Mouse (Mus musculus): ENCODE results near the gene Mta3.

The Mta3 gene

DNA sequence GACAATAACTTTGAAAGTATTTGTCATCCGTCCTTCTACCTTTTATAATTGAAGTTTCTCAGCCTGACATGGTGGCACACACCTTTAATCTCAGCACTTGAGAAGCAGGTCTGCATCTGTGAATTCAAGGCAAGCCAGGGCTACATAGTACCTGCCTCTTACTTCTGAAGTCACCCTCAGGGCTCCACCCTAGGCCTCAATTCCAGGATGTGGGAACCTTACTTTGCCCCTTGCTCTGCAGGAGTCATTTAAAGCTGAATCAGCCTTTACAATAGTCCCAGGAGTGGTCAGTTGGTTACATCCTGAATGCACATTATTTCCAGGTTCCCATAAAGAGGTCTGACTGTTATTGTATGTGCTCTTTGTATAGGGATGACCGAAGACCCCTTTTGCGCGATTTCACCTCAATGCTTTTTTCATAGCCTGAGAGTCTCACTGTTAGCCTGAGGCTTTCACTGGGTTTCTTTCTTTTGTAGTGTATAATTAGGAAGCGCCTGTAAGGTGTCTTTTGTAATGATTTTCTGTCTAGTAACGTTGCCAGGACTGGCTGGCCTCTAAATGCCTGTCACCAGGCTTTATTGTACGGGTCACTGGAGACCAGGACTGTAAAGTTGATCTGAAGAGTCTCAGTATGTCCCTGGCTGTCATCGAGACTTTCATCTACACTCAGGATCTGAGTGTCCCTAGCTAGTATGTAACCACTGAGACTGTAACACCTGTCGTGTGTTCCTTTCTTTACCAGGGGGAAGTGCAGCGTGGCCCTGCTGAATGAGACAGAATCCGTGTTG is 47.3 kb downstream of the Mta3 start:
- DNase-seq (ENCODE audit: low spot score in 2 of 2) = no peak

DNA sequence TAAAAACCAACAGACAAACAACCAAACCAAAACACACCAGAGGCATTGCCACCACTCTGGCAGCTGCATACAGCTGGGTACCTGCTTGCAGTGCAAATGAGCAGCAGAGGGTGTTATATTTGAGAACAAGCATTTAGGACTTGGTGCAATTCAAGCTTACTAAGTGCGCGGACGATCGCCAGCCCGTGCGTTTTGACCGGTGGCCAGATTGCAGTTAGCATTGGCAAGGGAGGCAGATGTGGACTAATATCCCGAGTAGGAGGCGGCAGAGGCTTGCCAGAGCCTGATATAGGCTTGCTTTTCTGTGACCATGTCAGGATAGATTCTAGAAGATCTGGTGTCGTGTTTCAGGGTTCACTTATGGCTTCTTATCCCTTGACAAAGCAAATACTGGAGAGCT is 52.1 kb downstream of the Mta3 start:
- DNase-seq (ENCODE audit: low spot score in 2 of 2) = no peak

DNA sequence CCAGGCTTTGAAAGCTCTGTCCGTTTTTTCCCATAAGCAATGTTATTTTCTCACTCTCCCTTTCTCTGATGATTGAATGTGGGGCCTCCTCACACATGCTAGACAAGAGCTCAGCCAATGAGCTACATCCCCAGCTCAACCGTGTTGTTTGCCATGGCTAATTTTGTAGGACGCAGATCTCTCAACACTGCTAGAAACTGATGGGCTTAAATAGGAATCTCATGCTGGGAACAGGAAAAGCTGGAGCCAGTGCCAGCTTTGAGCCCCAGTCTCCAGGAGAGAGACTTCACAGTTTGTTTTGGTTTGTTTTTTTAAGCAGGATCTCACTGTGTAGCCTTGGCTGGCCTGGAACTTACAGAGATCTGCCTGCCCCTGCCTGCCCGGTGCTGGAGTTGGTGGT is 53.6 kb downstream of the Mta3 start:
- no peak for DNase-seq (ENCODE audit: low spot score in 2 of 2)

DNA sequence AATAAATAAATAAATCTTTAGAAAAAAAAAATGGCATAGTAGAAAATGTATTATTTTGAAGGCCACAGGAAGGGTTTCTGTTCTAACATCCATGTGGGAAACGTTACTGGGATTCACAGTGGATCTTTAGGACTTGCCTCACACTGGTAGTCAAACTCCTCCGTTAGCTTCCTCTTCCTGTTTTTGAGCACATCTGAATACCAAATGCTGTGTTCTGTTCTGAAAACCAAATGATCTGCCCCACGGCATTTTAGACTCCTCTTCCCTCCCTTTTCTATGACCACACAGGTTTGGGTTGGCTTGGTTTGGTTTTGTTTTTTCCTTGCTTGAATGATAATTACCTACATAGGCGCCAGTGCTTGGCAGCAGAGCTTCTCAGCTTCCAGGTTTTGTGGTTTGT is 58.6 kb downstream of the Mta3 start:
- peak; percentile 40 to 47 for DNase-seq (ENCODE audit: low spot score in 2 of 2)

DNA sequence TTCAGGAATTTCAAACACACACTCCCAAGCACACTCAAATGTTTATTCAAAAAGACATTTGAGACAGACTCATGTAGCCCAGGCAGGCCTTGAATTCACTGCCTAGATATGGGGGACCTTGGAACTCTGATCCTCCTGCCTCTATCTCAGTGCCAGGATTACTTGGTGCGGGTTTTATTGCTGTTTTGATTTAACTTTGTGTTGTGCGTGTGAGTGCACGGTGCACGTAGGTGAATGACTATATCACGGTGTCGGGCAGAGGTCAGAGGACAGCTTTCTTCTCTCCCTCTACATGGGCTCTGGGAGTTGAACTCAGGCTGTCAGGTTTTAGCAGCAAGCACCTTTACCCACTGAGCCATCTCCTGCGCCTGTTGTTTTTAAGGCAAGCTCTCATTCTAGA is 61.1 kb downstream of the Mta3 start:
- DNase-seq (ENCODE audit: low spot score in 2 of 2) = no peak

DNA sequence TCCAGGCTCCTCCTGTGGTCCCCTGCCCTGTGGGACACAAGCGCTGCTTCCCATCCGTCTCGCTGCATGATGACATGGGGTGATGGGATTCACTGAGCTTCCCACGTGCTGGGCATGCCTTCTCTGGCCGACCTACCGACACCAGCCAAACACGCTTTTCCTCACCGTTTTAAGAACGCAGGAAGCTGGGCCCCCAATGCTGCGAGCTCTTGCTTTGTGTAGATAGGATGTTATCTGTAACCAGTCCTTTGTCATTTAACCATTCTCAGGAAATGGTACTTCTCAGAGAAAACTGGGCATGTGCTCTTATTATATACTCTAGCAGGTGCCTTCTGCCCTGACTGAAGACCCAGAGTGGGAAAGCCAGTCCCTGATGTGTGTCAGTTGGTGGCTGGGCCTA is 62.3 kb downstream of the Mta3 start:
- no peak for DNase-seq (ENCODE audit: low spot score in 2 of 2)

DNA sequence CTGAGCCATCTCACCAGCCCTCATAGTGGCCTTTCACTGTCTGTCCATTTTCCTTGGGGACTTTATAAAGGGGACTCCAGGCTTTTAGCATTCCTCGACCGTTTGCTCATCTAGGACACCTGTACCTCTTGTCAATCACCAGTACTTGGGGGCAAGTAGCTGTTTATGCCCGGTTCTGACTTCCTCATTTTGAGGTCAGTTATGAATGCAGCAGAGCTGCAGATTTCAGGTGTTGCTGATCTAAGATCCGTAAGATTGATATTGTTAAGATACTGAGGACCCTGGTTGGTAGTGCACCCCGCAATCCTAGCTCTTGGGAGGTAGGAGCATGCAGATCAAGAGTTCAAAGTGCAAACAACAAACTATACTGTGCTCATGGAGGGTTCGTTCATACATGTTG is 64.4 kb downstream of the Mta3 start:
- DNase-seq (ENCODE audit: low spot score in 2 of 2) = peak; percentile 48 to 57

DNA sequence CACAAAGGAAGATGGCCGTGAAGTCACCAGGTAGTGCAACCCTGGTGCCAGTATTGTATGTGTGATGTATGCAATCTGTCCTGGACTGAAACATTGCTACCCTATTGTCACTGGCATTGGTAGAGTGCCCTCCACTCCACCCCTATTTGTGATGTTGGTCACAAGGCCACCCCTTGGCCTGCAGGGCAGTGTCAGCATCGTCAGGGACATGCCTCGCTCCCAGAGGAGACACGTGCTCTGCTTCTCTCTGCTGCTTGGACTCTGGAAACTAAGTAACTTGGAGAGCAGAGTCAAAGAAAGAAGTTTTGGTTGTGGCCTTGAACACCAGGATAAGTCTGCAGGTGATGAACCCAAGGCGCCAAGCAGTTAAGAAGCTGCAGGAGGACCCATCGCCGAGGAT is 65.0 kb downstream of the Mta3 start:
- DNase-seq (ENCODE audit: low spot score in 2 of 2) = no peak

DNA sequence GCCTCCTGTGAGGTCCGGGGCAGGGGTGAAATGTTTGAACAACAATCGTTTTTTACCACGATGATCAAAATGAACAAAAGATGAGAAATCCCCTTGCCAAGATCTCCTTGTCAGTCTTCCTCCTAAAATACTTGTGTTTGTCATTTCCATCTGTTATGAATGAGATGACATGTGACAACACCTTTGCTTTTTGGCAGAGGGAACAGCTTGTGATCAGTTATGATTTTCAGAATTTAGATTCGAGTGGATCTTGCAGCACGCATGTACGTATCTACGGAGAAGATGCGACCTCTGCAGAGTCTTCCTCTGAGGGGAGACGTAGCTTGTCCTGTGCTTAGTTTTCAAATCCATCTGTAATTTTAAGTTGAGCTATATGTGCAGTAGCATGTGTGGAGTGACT is 66.1 kb downstream of the Mta3 start:
- no peak for DNase-seq (ENCODE audit: low spot score in 2 of 2)

DNA sequence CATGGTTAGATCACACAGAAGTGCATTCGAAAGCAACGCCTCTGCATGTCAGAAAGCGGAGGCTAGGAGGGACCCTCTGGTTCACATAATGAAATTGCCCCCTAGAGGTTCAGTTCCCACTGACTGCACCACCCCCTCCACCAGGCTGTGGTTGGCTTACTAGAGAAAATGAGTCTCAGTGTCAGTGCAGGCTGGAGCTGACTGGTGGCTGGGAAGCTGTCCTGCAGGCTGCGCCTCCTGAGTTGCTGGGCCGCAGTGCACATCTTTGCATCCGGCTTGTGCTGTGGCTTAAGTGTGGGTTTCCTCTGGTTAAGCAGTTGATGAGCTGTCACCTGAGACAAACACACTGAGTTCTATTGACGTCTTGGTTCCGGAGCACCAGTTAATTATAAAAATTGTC is 66.7 kb downstream of the Mta3 start:
- peak; percentile 70 to 75 for DNase-seq (ENCODE audit: low spot score in 2 of 2)

DNA sequence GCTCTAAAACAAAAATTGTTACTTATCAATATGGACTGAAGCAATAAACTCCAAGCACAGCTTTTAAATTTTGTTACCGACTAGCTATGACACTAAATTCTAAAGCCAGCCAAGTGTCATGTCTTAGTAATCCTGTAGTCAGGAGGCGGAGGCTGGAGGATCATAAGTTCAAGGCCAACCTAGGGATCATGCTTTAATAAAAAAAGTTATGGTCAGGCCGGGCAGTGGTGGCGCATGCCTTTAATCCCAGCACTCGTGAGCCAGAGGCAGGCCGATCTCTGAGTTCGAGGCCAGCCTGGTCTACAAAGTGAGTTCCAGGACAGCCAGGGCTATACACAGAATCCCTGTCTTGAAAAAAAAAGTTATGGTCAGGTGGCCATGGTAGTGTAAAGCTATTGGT is 71.0 kb downstream of the Mta3 start:
- no peak for DNase-seq (ENCODE audit: low spot score in 2 of 2)

DNA sequence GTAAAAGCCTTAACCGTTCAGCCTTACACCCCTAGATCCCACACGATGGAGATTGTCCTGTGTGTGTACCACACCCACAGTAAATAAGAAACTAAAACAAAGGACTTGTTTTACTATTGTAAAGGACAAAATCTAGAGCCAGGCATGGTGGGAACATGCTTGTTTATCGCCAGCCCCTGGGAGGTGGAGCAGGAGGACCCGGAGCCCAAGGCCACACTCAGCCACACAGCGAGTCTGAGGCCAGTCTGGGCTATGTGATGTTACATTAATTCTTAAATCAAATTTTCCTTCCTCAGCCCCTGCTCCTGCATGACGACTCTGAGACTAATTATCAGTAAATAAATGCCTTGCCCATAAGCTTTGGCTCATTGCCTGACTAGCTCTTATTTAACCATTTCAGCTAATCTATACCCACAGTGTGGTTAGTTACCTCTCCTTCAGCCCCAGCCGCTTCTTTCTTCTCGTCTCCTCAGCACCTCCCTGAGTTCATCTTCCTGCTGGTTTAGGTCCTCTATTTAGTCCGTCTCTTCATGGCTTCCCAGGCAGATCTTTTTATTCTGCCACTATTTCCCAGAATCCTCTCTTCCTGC is 71.6 kb downstream of the Mta3 start:
- DNase-seq (ENCODE audit: low spot score in 2 of 2) = no peak

DNA sequence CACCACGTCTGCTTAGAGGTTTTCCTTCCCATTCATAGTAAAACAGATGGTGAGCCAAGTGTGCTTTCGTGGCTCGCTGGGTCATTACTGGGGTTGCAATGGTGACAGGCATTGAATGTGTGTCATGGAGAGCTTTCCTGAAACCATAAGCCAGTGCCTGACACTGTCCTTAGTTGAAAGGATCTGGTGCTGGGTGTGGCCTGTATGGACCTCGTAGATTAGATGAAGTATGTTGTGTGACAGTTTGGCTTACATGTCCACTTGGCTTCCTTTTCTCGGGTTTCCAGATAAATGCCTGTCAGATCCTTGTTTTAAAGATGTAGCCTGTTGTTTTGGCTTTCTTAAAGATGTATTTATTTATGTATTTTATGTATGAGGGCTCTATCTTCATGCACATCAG is 74.3 kb downstream of the Mta3 start:
- DNase-seq (ENCODE audit: low spot score in 2 of 2) = no peak

DNA sequence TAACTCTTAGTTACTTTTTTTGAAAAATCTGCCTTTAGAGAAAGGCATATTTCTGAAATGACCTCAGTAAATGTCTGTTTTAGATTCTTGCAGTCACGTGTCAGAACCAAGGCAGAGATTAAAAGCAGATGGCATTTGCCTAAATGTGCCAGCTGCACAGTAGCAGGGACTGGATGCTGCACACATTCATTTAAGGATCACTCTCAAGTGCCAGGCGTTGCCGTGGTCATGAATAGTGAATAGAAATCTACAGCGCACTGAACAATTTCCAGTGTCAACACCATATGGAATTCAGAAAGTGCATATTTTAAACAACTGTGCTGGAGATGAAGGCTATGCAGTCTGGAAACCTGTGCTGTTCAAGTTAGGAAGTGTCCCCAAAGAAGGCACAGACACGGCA is 76.8 kb downstream of the Mta3 start:
- DNase-seq (ENCODE audit: low spot score in 2 of 2) = no peak

DNA sequence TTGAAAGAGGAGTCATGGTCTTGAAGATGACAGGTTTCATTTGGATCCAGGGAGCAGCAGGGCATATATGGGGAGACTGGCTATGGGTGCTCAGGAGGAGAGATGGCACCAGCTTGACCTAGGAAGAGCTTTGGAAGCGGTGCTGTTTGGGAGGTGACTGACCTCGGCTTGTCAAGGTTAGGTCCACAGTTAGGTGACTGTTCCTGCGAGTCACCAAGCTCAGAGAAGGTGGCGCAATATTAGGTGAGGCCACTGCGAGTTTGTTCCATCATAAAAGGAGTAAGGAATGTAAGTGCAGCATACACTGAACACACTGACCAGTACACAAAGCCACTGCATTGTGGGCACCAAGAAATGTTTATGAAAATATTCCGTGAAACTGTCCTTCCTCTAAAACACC is 80.5 kb downstream of the Mta3 start:
- no peak for DNase-seq (ENCODE audit: low spot score in 2 of 2)

DNA sequence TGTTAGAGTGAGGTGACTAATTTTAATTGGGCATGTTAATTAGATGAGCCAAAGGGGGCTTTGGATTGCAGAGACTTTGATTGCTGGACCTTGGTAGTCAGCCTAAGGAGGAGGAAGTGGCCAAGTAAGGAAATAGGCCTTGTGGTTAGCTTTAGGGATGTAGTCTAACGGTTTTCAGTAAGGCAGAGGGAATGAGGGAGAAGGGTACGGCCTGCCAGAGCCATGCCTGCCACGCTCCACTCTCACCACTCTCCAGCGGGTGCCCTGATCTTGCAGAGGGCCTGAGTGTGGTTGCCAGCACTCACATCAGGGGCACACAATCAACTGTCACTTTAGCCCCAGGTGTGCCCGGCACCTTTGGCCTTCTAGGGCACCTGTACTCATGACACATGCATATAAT is 84.2 kb downstream of the Mta3 start:
- no peak for DNase-seq (ENCODE audit: low spot score in 2 of 2)

DNA sequence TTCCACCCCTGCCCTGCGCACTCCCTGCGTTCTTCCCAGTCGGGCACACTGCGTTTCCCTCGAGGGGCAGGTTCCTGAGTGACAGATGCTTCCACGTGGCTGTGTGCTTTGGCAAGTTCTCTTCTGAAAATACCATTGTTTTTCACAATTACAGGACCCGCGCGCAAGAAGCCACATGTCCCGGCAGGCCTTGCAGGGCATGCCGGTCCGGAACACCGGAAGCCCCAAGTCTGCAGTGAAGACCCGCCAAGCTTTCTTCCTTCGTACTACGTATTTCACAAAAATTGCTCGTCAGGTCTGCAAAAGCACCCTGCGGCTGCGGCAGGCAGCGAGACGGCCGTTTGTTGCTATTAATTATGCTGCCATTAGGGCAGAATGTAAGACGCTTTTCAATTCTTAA is 86.4 kb downstream of the Mta3 start:
- DNase-seq (ENCODE audit: low spot score in 2 of 2) = no peak

DNA sequence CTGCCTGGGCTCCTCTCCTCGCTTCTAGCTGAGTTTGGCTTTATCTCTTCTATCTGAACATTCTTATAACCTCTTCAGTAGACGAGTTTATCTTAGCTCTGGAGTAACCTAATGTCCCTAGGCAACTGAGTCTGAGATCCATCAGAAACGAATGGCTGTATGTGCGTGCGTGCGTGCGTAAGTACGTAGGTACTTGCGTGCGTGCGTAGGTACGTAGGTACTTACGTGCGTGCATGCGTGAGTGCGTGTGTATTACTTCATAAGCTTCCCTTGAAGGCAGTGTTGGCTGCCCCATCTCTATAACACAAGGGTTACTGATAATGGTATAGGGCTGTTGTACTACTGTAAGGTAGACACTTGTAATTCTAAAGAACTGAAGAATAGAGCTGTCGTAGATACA is 89.2 kb downstream of the Mta3 start:
- no peak for DNase-seq (ENCODE audit: low spot score in 2 of 2)

DNA sequence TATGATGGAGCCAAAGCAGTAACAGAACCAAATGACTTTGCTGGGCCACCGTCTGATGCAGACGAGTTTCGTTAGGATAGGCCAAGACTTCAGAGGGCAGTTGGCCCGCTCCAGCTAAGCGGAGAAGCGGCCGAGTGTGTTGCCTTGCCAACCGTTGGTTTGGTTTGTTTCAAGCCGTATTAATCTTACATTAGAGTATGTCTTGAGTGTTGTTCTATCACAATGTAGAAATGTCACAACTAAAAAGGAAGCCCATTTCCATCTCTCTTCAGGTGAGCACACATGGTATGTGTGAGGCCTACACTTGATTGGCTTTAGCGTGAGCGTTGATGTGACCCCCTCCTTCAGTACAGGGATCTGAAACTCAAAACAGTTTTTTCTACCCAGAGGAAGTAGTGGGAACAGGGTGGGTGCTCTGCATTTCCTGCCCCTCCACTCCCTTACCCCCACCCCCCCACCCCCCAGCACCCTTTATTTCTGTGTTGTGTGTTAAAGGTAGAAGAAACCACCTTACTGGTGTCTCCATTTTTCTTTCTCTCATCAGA is 93.6 kb downstream of the Mta3 start:
- DNase-seq (ENCODE audit: low spot score in 2 of 2) = peak; percentile 82 to 83

DNA sequence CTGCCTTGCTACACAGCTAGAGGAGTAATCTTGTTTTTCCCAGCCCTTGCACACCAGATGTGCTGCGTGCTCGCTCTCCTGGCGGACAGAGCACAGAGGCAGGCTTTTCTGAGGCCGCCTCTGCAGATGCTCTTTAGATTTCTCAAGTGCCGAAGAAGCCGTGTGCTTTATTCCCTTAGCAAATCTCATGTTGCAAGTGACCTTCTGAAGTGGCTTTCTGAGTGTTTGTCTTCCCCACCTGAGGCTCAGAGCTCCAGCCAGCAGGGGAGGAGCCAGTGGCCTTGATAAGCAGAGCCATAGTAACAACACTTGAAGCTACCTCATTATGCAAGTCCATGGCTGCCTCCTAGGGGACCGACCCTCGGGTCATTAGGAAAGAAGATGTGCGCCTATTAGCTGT is 98.0 kb downstream of the Mta3 start:
- no peak for DNase-seq (ENCODE audit: low spot score in 2 of 2)

DNA sequence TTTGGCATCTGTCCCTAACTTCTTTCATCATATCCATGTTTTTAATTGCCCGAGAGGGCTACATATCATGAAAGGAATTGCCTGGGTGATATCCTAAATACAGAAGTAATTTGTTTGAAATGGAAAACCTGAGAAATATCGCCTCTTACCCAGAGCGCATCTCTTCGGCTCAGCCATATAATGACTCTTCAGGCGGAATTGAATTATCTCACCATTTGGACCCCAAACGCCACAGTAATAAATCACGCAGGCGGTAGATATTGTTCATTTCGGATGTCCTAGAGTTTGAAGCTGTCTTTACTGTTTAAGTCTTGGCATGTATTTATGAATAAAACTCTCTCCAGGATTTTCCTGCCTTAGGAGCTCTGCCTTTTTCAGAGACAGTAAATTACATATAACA is 99.1 kb downstream of the Mta3 start:
- DNase-seq (ENCODE audit: low spot score in 2 of 2) = no peak

DNA sequence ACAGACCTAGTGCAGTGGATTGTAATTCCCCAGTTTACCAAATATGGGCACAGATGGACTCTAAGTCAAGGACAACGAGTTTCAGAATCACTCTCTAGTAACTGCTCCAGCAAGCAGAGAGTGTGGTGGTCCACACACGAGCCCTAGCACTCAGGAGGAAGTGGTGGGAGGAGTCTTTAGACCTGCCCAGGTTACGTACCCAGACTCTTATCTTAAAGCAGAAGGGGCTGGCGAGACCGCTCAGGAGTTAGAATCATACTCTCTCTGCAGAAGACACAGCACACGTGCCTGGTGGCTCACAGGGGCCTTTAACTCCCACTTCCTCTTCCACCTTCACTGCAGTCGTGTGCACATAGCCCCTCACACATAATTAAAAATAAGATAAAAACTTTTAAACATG is 101.4 kb downstream of the Mta3 start:
- DNase-seq (ENCODE audit: low spot score in 2 of 2) = peak; percentile 83 to 84

DNA sequence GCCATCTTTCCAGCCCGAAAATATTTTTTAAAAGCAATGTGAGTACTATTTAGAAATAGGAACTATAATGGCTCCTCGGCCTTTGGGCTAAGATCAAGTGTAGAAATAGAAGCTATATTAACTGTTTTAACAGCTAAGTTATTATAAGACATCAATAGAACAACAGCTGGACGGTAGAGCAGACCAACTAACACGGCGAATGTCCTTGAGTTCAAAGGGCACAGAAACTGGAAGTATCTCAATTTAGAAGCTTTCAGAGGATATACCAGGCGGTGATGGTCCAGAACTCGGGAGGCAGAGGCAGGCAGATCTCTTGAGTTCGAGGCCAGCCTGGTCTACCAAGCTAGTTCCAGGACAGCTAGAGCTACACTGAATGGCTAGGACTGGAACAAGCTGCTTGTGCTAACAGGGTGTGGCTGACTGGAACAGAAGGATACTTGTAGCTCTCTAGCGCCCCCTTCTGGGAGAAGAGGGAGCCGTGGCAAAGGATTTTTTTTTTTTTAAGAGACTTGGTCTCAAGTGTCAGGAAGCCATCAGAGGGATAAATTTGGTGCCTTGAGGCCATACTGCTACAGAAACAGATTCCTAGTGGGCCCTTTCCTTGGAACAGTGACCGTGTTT is 101.9 kb downstream of the Mta3 start:
- DNase-seq (ENCODE audit: low spot score in 2 of 2) = peak; percentile 79 to 86

Data from spleen, postnatal 36 days (tissue).